Mouse (Mus musculus): ENCODE data around the gene Tcf7l2. TPM values are rescaled to one million over a fixed set of nuclear protein-coding genes. Genes with fewer than 3 reads are reported as not detected.

The Tcf7l2 gene
- 21.2 TPM in 2 replicates for polyA plus RNA-seq (2012; rRNA removed; ENCODE audit: low replicate concordance)

GRCm38 (mm10) chr19:55741439-55741928 is at the start of gene Tcf7l2:
Gene Tcf7l2, plus strand, starts transcription at chr19:55741820.

